Mouse (Mus musculus): ENCODE measurements around the gene Acaca. TPM values are rescaled to one million over a fixed set of nuclear protein-coding genes. Genes with fewer than 3 reads are reported as not detected.

Gene Acaca
- polyA plus RNA-seq, 1 experiment, result 7.9 TPM

DNA sequence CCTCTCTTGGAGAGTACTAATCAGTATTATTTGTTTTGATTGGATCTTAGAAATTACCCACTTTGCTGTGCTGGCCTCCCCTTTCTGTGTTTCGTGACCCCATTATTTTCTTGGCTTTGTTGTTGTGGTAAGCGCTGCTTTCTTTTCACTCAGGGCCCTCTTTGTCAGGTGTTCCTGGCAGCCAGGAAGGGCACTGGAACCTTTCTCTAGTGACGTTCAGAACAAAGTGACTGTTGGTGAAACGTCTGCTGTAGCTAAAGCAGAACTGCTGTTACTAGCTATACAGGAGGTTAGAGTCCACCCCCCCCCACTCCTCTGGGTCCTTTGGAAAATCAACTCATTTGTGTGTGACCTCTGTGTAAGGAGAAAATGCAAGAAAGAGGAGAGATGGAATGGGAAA, 76.3 kb downstream of the Acaca start:
- no peaks in the 10 kb centered on the region for H3K9me3 ChIP-seq
- no peak for TF ChIP-seq FLI1 (IDR thresholded peaks at IDR 0.05; ENCODE audit: low read length)
- no peak for TF ChIP-seq GATA1 (IDR thresholded peaks at IDR 0.05; ENCODE audit: borderline replicate concordance, low read length)
- peaks cover 31% of the 10 kb centered on the region for H3K36me3 ChIP-seq (replicated peaks; ENCODE audit: low read length)
- H3K27me3 ChIP-seq (replicated peaks), result no peaks in the 10 kb centered on the region
- H3K4me1 ChIP-seq, result peaks cover 16% of the 10 kb centered on the region
- H3K4me3 ChIP-seq (replicated peaks), result no peak overlapping the region

DNA sequence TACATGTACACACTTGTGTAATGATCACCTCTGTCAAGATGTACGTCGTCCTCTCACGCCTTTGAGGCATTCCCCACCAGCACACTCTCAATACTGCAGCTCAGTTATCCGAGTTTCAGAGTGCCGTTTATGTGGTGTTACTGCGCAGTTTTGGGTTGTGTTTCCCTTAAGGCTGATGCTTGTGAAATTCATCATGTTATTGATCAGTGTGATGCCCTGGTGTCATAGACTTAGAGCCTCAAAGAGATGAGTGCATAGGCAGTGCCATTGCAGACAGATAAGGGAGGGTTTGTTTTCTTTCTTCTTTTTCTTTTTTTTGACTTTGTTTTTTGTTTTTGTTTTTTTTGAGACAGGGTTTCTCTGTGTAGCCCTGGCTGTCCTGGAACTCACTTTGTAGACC, 81.4 kb downstream of the Acaca start:
- peaks cover 38% of the 10 kb centered on the region for H3K36me3 ChIP-seq (replicated peaks; ENCODE audit: low read length)
- TF ChIP-seq GATA1 (IDR thresholded peaks at IDR 0.05; ENCODE audit: borderline replicate concordance, low read length) (no peak), FLI1 (IDR thresholded peaks at IDR 0.05; ENCODE audit: low read length) (no peak)

GRCm38 (mm10) chr11:84218951-84219350, 89.5 kb downstream of the Acaca start:
- TF ChIP-seq GATA1 (IDR thresholded peaks at IDR 0.05; ENCODE audit: borderline replicate concordance, low read length) (no peak), FLI1 (IDR thresholded peaks at IDR 0.05; ENCODE audit: low read length) (no peak)
- Histone ChIP-seq H3K27me3 (replicated peaks) (no peaks in the 10 kb centered on the region), H3K4me3 (replicated peaks) (no peak overlapping the region), H3K9me3 (no peaks in the 10 kb centered on the region), H3K4me1 (peaks cover 27% of the 10 kb centered on the region), H3K36me3 (replicated peaks; ENCODE audit: low read length) (peaks cover 51% of the 10 kb centered on the region)

More for the DNA sequence above, 81.4 kb downstream of the Acaca start:
- no peaks in the 10 kb centered on the region for H3K27me3 ChIP-seq (replicated peaks)
- no peaks in the 10 kb centered on the region for H3K9me3 ChIP-seq
- H3K4me1 ChIP-seq, result peaks cover 12% of the 10 kb centered on the region; the same call in 1 of the 2 replicates
- H3K4me3 ChIP-seq (replicated peaks), result no peak overlapping the region

DNA sequence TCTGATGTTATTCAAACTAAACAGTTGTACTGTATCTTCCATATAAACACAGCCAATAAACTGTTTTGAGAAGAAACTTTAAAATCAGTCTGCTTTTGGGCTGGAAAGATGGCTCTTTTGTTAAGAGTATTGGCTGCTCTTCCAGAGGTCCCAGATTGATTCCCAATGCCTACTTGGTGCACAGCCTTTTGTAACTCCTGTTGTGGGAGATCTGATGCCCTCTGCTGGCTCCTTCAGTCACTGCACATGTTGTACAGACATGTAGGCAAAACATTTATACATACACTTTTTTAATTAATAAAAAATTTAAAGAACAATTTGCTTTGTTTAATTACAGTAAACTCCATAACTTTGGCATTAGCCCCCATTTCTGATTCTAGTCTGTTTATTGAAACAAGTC, 114.1 kb downstream of the Acaca start:
- H3K36me3 ChIP-seq (replicated peaks; ENCODE audit: low read length), result peaks cover 52% of the 10 kb centered on the region
- no peak for TF ChIP-seq FLI1 (IDR thresholded peaks at IDR 0.05; ENCODE audit: low read length)
- no peak for TF ChIP-seq GATA1 (IDR thresholded peaks at IDR 0.05; ENCODE audit: borderline replicate concordance, low read length)
- H3K4me1 ChIP-seq, result no peaks in the 10 kb centered on the region

GRCm38 (mm10) chr11:84247370-84247769, 117.9 kb downstream of the Acaca start:
- Histone ChIP-seq H3K36me3 (replicated peaks; ENCODE audit: low read length) (peaks cover 65% of the 10 kb centered on the region), H3K4me3 (replicated peaks) (no peak overlapping the region), H3K27me3 (replicated peaks) (no peaks in the 10 kb centered on the region), H3K9me3 (no peaks in the 10 kb centered on the region), H3K4me1 (no peaks in the 10 kb centered on the region)
- TF ChIP-seq FLI1 (IDR thresholded peaks at IDR 0.05; ENCODE audit: low read length), result no peak
- no peak for TF ChIP-seq GATA1 (IDR thresholded peaks at IDR 0.05; ENCODE audit: borderline replicate concordance, low read length)

More for the DNA sequence above, 114.1 kb downstream of the Acaca start:
- H3K27me3 ChIP-seq (replicated peaks), result no peaks in the 10 kb centered on the region
- H3K9me3 ChIP-seq, result no peaks in the 10 kb centered on the region
- no peak overlapping the region for H3K4me3 ChIP-seq (replicated peaks)

DNA sequence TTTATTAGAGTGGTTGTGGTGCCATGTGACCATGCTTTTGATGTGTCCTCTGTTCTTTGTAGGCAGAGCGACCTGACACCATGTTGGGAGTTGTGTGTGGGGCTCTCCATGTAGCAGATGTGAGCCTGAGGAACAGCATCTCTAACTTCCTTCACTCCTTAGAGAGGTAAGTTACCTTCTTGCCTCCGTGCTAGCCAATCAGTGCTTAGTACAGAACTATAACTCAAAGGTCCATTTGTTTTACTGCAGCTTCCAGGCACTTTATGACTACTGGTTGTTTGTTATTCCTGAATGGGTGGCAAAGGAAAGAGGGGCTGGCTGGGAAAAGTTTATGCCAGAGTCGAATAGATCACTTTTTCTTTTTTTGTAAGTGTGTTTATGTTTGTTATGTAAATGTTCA, 121.7 kb downstream of the Acaca start:
- H3K27me3 ChIP-seq (replicated peaks), result no peaks in the 10 kb centered on the region
- no peak for TF ChIP-seq GATA1 (IDR thresholded peaks at IDR 0.05; ENCODE audit: borderline replicate concordance, low read length)
- TF ChIP-seq FLI1 (IDR thresholded peaks at IDR 0.05; ENCODE audit: low read length), result no peak
- H3K4me1 ChIP-seq, result peaks cover 8% of the 10 kb centered on the region
- H3K36me3 ChIP-seq (replicated peaks; ENCODE audit: low read length), result peaks cover 81% of the 10 kb centered on the region
- no peaks in the 10 kb centered on the region for H3K9me3 ChIP-seq
- H3K4me3 ChIP-seq (replicated peaks), result no peak overlapping the region

DNA sequence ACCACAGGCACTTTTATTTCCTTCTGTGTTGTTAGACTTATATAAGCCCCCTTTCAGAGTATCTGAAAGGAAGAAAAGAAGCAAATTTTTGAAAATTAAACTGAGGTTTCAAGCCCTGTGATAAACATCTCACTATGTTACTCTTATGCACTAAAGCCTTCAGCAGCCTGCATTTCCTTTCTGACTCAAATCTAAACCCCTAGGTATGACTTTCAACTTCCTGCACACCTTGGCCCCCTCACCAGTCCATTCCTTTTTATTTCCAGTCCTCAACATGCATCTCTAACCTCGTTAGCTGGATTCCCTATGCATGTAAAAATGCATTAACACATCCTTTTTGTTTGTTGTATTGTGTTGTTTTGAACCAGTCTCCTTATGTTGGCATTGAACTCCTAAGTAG, 123.0 kb downstream of the Acaca start:
- H3K27me3 ChIP-seq (replicated peaks), result no peaks in the 10 kb centered on the region
- no peaks in the 10 kb centered on the region for H3K9me3 ChIP-seq
- peaks cover 14% of the 10 kb centered on the region for H3K4me1 ChIP-seq
- peaks cover 79% of the 10 kb centered on the region for H3K36me3 ChIP-seq (replicated peaks; ENCODE audit: low read length)
- no peak for TF ChIP-seq FLI1 (IDR thresholded peaks at IDR 0.05; ENCODE audit: low read length)
- TF ChIP-seq GATA1 (IDR thresholded peaks at IDR 0.05; ENCODE audit: borderline replicate concordance, low read length), result no peak
- H3K4me3 ChIP-seq (replicated peaks), result no peak overlapping the region

DNA sequence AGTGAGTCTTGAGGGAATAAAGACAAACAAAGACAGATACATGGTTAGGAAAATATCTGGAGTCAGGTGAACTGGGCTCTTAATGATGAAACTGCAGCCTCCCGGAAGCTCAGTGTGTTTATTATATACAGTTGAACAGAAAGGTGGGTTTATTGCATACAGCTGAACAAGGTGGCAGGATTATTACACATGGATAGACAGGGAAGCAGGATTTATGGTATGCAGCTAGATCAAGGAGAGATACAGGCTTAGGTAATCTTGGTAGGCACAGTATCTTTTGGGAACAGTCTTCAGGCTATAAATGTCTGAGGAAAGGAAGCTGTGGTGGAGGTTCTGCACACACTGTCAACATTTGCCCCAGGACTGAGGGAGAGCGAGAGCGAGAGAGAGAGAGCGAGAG, 126.4 kb downstream of the Acaca start:
- Histone ChIP-seq H3K4me3 (replicated peaks) (no peak overlapping the region), H3K27me3 (replicated peaks) (no peaks in the 10 kb centered on the region), H3K36me3 (replicated peaks; ENCODE audit: low read length) (peaks cover 86% of the 10 kb centered on the region), H3K9me3 (no peaks in the 10 kb centered on the region), H3K4me1 (peaks cover 21% of the 10 kb centered on the region)
- TF ChIP-seq FLI1 (IDR thresholded peaks at IDR 0.05; ENCODE audit: low read length) (no peak), GATA1 (IDR thresholded peaks at IDR 0.05; ENCODE audit: borderline replicate concordance, low read length) (no peak)

DNA sequence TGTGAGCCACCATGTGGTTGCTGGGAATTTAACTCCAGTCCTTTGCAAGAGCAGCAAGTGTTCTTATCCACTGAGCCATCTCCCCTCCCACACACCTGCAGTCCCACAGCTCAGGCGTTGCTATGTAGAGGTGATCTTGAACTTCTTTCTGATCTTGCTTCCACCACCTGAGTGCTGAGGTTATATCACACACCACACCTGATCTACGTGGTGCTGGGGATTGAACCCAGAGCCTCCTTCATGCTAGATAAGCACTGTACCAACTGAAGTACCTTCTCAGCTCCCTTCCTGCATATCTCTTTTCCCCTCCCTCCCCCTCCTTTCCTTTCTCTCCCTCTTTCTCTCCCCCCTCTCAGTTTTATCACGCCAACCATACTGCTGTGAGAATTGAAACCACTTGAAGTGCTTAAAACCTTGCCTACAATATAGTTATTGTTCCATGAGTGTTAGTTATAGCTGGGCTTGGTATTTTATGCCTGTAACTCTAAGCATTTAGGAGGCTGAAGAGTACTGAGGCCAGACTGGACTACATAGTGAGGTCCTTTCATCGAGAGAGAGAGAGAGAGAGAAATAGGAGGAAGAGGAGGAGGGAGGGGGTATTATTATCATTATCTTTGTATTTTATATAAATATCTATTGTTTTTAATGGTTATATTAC, 128.7 kb downstream of the Acaca start:
- peaks cover 87% of the 10 kb centered on the region for H3K36me3 ChIP-seq (replicated peaks; ENCODE audit: low read length)
- TF ChIP-seq FLI1 (IDR thresholded peaks at IDR 0.05; ENCODE audit: low read length) (no peak), GATA1 (IDR thresholded peaks at IDR 0.05; ENCODE audit: borderline replicate concordance, low read length) (no peak)

DNA sequence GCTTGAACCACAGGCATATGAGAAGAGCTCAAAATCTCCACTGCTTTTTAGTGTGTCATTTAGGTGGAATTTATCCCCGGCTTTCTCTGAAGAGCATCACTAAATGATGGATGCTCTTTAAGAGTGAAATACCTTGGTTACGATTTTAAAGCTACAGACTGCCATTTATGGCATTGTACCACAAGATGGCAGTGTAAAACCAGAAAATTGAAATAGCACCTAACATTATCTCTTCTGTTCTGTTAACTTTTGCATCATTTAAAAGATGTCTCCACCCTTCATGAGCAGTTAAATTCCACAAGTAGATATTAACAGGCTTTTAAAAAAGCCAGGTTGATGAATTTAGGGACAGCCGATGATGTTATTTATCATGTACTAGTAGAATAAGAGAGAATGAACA, 135.0 kb downstream of the Acaca start:
- no peak overlapping the region for H3K4me3 ChIP-seq (replicated peaks)
- no peak for TF ChIP-seq FLI1 (IDR thresholded peaks at IDR 0.05; ENCODE audit: low read length)
- TF ChIP-seq GATA1 (IDR thresholded peaks at IDR 0.05; ENCODE audit: borderline replicate concordance, low read length), result no peak
- no peaks in the 10 kb centered on the region for H3K9me3 ChIP-seq
- no peaks in the 10 kb centered on the region for H3K4me1 ChIP-seq
- H3K36me3 ChIP-seq (replicated peaks; ENCODE audit: low read length), result peaks cover 97% of the 10 kb centered on the region
- no peaks in the 10 kb centered on the region for H3K27me3 ChIP-seq (replicated peaks)

More for the DNA sequence above, 128.7 kb downstream of the Acaca start:
- H3K27me3 ChIP-seq (replicated peaks), result no peaks in the 10 kb centered on the region
- H3K9me3 ChIP-seq, result no peaks in the 10 kb centered on the region
- no peak overlapping the region for H3K4me3 ChIP-seq (replicated peaks)
- peaks cover 21% of the 10 kb centered on the region for H3K4me1 ChIP-seq
